Mouse (Mus musculus) MEL (cell line): ENCODE measurements around the gene Glra3. TPM values are rescaled to one million over a fixed set of nuclear protein-coding genes. Genes with fewer than 3 reads are reported as not detected.

Experiments used
- DNase-seq: peaks from one replicate; pipeline ENCODE4 v3.0.0; 2011; ENCODE audit warnings: low read depth, low spot score
- H3K27ac ChIP-seq: 2 replicates; pipeline ENCODE4 v1.5.1; 2012; ENCODE audit warnings: low read depth, mild to moderate bottlenecking, control low read depth, low read length, moderate library complexity; ENCODE audit not compliant: control insufficient read depth
- H3K27me3 ChIP-seq, 2 experiments: fragments of 150-350 bp in 1 of 2; sonication (generic) in 1 of 2; 2 replicates each; pipeline ENCODE4 v1.6.1; 2012; ENCODE audit warnings: low read length in 2 of 2, mild to moderate bottlenecking in 2 of 2, improper control_type of control experiment in 1 of 2, moderate library complexity in 1 of 2; ENCODE audit not compliant: insufficient read depth in 2 of 2, control insufficient read depth in 1 of 2
- H3K36me3 ChIP-seq, 2 experiments: 2 replicates each; pipeline ENCODE4 v1.6.1; 2012 to 2014; ENCODE audit warnings: low read length in 2 of 2, improper control_type of control experiment in 1 of 2, inconsistent platforms in 1 of 2, mild to moderate bottlenecking in 1 of 2; ENCODE audit not compliant: insufficient read depth in 2 of 2, control insufficient read depth in 1 of 2
- H3K4me1 ChIP-seq, 2 experiments: fragments of 150-350 bp in 1 of 2; sonication (generic) in 1 of 2; 2 replicates each; pipeline ENCODE4 v1.6.1; 2012; ENCODE audit warnings: low read length in 2 of 2, improper control_type of control experiment in 1 of 2, mild to moderate bottlenecking in 1 of 2; ENCODE audit not compliant: insufficient read depth in 2 of 2, control insufficient read depth in 1 of 2
- H3K4me3 ChIP-seq, 2 experiments: fragments of 150-350 bp in 1 of 2; sonication (generic) in 1 of 2; 2 replicates each; pipeline ENCODE4 v1.5.1; 2012; ENCODE audit warnings: low read depth in 2 of 2, low read length in 2 of 2, mild to moderate bottlenecking in 2 of 2, moderate library complexity in 2 of 2, control low read depth in 1 of 2, improper control_type of control experiment in 1 of 2; ENCODE audit not compliant: control insufficient read depth in 1 of 2, insufficient read depth in 1 of 2
- H3K79me2 ChIP-seq: 2 replicates; pipeline ENCODE4 v1.6.1; 2012; ENCODE audit warnings: mild to moderate bottlenecking, low read length, moderate library complexity; ENCODE audit not compliant: control insufficient read depth, poor library complexity, insufficient read depth
- H3K9ac ChIP-seq: 2 replicates; pipeline ENCODE4 v1.6.1; 2012; ENCODE audit warnings: low read depth, mild to moderate bottlenecking, control low read depth, low read length, moderate library complexity; ENCODE audit not compliant: control insufficient read depth, poor library complexity, severe bottlenecking
- H3K9me3 ChIP-seq: fragments of 150-350 bp; sonication (generic); replicated peaks from 2 replicates; pipeline ENCODE4 v1.6.1; 2012; ENCODE audit warnings: mild to moderate bottlenecking, low read length, improper control_type of control experiment, moderate library complexity; ENCODE audit not compliant: insufficient read depth
- CHD1 ChIP-seq: IDR thresholded peaks from 2 replicates; pipeline ENCODE4 v1.6.1; 2012; ENCODE audit warnings: low read depth, mild to moderate bottlenecking, inconsistent platforms, low read length, improper control_type of control experiment
- CTCF ChIP-seq, 3 experiments: IDR thresholded peaks in 2 of 3; conservative IDR thresholded peaks in 1 of 3; 2 replicates each; pipeline ENCODE4 v1.5.1; 2011 to 2012; ENCODE audit warnings: low read length in 3 of 3, low read depth in 2 of 3, mild to moderate bottlenecking in 2 of 3, improper control_type of control experiment in 1 of 3, inconsistent platforms in 1 of 3, mixed read lengths in 1 of 3, moderate library complexity in 1 of 3; ENCODE audit not compliant: control insufficient read depth in 1 of 3, insufficient read depth in 1 of 3, poor library complexity in 1 of 3, severe bottlenecking in 1 of 3
- GATA1 ChIP-seq: IDR thresholded peaks from 2 replicates; pipeline ENCODE4 v1.6.1; 2011; ENCODE audit warnings: low read depth, low read length, improper control_type of control experiment
- JUND ChIP-seq: IDR thresholded peaks from 2 replicates; pipeline ENCODE4 v1.6.1; 2011; ENCODE audit warnings: low read depth, mild to moderate bottlenecking, improper control_type of control experiment, low read length
- MAX ChIP-seq: IDR thresholded peaks from 2 replicates; pipeline ENCODE4 v1.6.1; 2011; ENCODE audit warnings: low read length, improper control_type of control experiment
- MEF2A ChIP-seq: IDR thresholded peaks from 2 replicates; pipeline ENCODE4 v1.6.1; 2014; ENCODE audit warnings: low read depth, mild to moderate bottlenecking, inconsistent platforms, low read length, improper control_type of control experiment; ENCODE audit not compliant: poor library complexity, insufficient replicate concordance, severe bottlenecking; ENCODE audit errors: extremely low read depth
- MYC ChIP-seq: IDR thresholded peaks from 2 replicates; pipeline ENCODE4 v1.6.1; 2011; ENCODE audit warnings: low read depth, mild to moderate bottlenecking, low read length, improper control_type of control experiment, moderate library complexity
- NRF1 ChIP-seq: IDR thresholded peaks from 2 replicates; pipeline ENCODE4 v1.6.1; 2014; ENCODE audit warnings: low read depth, mild to moderate bottlenecking, inconsistent platforms, low read length, improper control_type of control experiment, moderate library complexity; ENCODE audit not compliant: poor library complexity, insufficient read depth, severe bottlenecking
- POLR2A ChIP-seq, 2 experiments: IDR thresholded peaks; 2 replicates each; pipeline ENCODE4 v1.6.1; 2011 to 2012; ENCODE audit warnings: low read length in 2 of 2, mild to moderate bottlenecking in 2 of 2, control low read depth in 1 of 2, improper control_type of control experiment in 1 of 2, low read depth in 1 of 2, moderate library complexity in 1 of 2; ENCODE audit not compliant: control insufficient read depth in 1 of 2, insufficient read depth in 1 of 2, poor library complexity in 1 of 2
- POLR2AphosphoS5 ChIP-seq: IDR thresholded peaks from 2 replicates; pipeline ENCODE4 v1.6.1; 2012; ENCODE audit warnings: low read depth, borderline replicate concordance, mild to moderate bottlenecking, inconsistent platforms, low read length, moderate library complexity, mixed read lengths
- SIN3A ChIP-seq: IDR thresholded peaks from 2 replicates; pipeline ENCODE4 v1.6.1; 2012; ENCODE audit warnings: low read length, improper control_type of control experiment, inconsistent platforms
- SMC3 ChIP-seq: IDR thresholded peaks from 2 replicates; pipeline ENCODE4 v1.6.1; 2011; ENCODE audit warnings: low read depth, low read length, improper control_type of control experiment
- TAL1 ChIP-seq: IDR thresholded peaks from 2 replicates; pipeline ENCODE4 v1.6.1; 2012; ENCODE audit warnings: mild to moderate bottlenecking, inconsistent platforms, low read length, moderate library complexity, mixed read lengths
- UBTF ChIP-seq: IDR thresholded peaks from 2 replicates; pipeline ENCODE4 v1.6.1; 2012; ENCODE audit warnings: low read depth, mild to moderate bottlenecking, inconsistent platforms, low read length, improper control_type of control experiment, moderate library complexity, borderline replicate concordance; ENCODE audit not compliant: insufficient read depth
- USF1 ChIP-seq: IDR thresholded peaks from 2 replicates; pipeline ENCODE4 v1.6.1; 2014; ENCODE audit warnings: low read depth, mild to moderate bottlenecking, inconsistent platforms, low read length, improper control_type of control experiment, moderate library complexity
- ZC3H11A ChIP-seq: IDR thresholded peaks from 2 replicates; pipeline ENCODE4 v1.6.1; 2012; ENCODE audit warnings: low read depth, mild to moderate bottlenecking, inconsistent platforms, low read length, improper control_type of control experiment
- ZKSCAN1 ChIP-seq: IDR thresholded peaks from 2 replicates; pipeline ENCODE4 v1.6.1; 2012; ENCODE audit warnings: low read depth, mild to moderate bottlenecking, inconsistent platforms, low read length, improper control_type of control experiment, moderate library complexity
- ZMIZ1 ChIP-seq: IDR thresholded peaks from 2 replicates; pipeline ENCODE4 v1.6.1; 2012; ENCODE audit warnings: low read depth, mild to moderate bottlenecking, inconsistent platforms, low read length, improper control_type of control experiment, moderate library complexity
- ZNF384 ChIP-seq: IDR thresholded peaks from 2 replicates; pipeline ENCODE4 v1.6.1; 2012; ENCODE audit warnings: low read depth, mild to moderate bottlenecking, inconsistent platforms, low read length, improper control_type of control experiment
- polyA plus RNA-seq, 2 experiments: library from polyadenylated mRNA; stranded (reverse) in 1 of 2; unstranded in 1 of 2; fragments of >175 nt in 1 of 2; fragments of >200 nt in 1 of 2; gene quantifications; 2 replicates each; pipeline versions ENCODE4 v1.2.1 to v1.2.4; 2012; ENCODE audit warnings: low replicate concordance in 2 of 2, low read depth in 1 of 2; ENCODE audit not compliant: insufficient read length in 2 of 2, insufficient read depth in 1 of 2, missing spikeins in 1 of 2
- total RNA-seq: library from RNA; depleted of rRNA; stranded (reverse); fragments of 300-350 nt; gene quantifications from 2 replicates; pipeline ENCODE4 v1.2.3, GENCODE M21; 2012

The Glra3 gene
- total and polyA plus RNA-seq, 3 experiments = not detected

DNA sequence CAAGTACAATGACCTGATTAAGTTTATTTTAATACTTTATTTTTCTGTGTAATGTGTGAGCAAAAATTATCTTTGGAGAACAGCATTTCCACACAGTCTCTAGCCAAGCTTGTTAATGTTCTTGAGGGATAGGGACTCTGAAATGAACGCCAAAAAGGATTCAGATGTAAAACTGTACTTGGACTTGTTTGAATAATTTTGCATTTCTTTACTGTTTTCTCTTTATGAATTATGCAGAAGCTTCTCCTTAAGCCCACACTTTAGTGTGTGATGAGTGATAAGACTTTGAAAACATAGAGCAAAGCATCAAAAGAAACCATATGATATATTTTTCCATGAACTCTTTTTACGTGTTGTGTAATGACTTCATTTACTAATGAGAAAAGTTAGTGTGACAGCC is 189.1 kb downstream of the Glra3 start:
- Histone ChIP-seq H3K27me3 (no peaks in the 10 kb centered on the region), H3K4me1 (no peaks in the 10 kb centered on the region), H3K4me3 (no peak overlapping the region), H3K79me2 (no peaks in the 10 kb centered on the region), H3K9ac (no peak overlapping the region), H3K9me3 (no peaks in the 10 kb centered on the region), H3K36me3 (no peaks in the 10 kb centered on the region), H3K27ac (no peak overlapping the region)
- DNase-seq = no peak
- TF ChIP-seq UBTF (no peak), USF1 (no peak), SIN3A (no peak), MEF2A (no peak), SMC3 (no peak), JUND (no peak), CHD1 (no peak), ZKSCAN1 (no peak), MAX (no peak), TAL1 (no peak), ZNF384 (no peak), MYC (no peak)

- Histone ChIP-seq H3K36me3 (no peaks in the 10 kb centered on the region), H3K27me3 (no peaks in the 10 kb centered on the region), H3K4me3 (no peak overlapping the region), H3K9ac (no peak overlapping the region), H3K9me3 (no peaks in the 10 kb centered on the region), H3K79me2 (no peaks in the 10 kb centered on the region)
- no peak for DNase-seq
- no peak for TF ChIP-seq UBTF
- no peak for TF ChIP-seq POLR2A (IDR thresholded peaks at IDR 0.05; ENCODE audit: control insufficient read depth in 1 of 2, insufficient read depth in 1 of 2, low read depth in 1 of 2, low read length in 2 of 2, poor library complexity in 1 of 2)
- no peak for TF ChIP-seq ZKSCAN1
- TF ChIP-seq ZMIZ1 = no peak
- TF ChIP-seq ZC3H11A = no peak
- TF ChIP-seq POLR2AphosphoS5 = no peak
- no peak for TF ChIP-seq CTCF (IDR thresholded peaks at IDR 0.05 in 2 of 3, conservative IDR thresholded peaks at IDR 0.05 in 1 of 3; ENCODE audit: control insufficient read depth in 1 of 3, insufficient read depth in 1 of 3, low read depth in 2 of 3, low read length in 3 of 3, poor library complexity in 1 of 3, severe bottlenecking in 1 of 3)
- no peak for TF ChIP-seq NRF1
- TF ChIP-seq GATA1 = no peak
- TF ChIP-seq, all 39 proteins: peak for 0
- Histone ChIP-seq H3K27ac (no peak overlapping the region), H3K4me1 (no peaks in the 10 kb centered on the region)
Observed at GRCm38 (mm10) chr8:56150697-56151096, 210.4 kb downstream of the Glra3 start.
